Comparison of ENCODE assay signal across 8 mouse cellular contexts in genomic region chr11:54998284-54998683, GRCm38 (mm10). TPM values are rescaled to one million over a fixed set of nuclear protein-coding genes. Genes with fewer than 3 reads are reported as not detected.
A peak's percentile ranks its signal among the peaks of the same experiment; 100 is the strongest.
DNase-seq lines count a peak whose midpoint lies in the region; ATAC-seq and TF ChIP-seq lines count a peak whose summit lies in the region.

No protein-coding gene starts in this region.

- H3K4me1 ChIP-seq in G1E (ENCODE audit: insufficient read depth, low read depth, low read length), result peaks cover 2% of the 10 kb centered on the region
- H3K4me1 ChIP-seq in forebrain, embryonic 16.5 days (replicated peaks; ENCODE audit: control insufficient read depth, insufficient read depth, low read length), result 0 out of 2 replicates have a peak, but pooled peaks cover 2% of the 10 kb centered on the region

- no peaks in the 10 kb centered on the region for H3K36me3 ChIP-seq in G1E (replicated peaks)
- peaks cover 10% of the 10 kb centered on the region for H3K36me3 ChIP-seq in forebrain, embryonic 16.5 days (ENCODE audit: control insufficient read depth, insufficient read depth)

- H3K9me3 ChIP-seq in G1E (replicated peaks), result no peaks in the 10 kb centered on the region
- no peaks in the 10 kb centered on the region; the same call in 1 of the 2 replicates for H3K9me3 ChIP-seq in forebrain, embryonic 16.5 days (ENCODE audit: control insufficient read depth, low read length)

- no peak overlapping the region for H3K4me3 ChIP-seq in G1E (ENCODE audit: low read depth, low read length)
- H3K4me3 ChIP-seq in forebrain, embryonic 16.5 days (replicated peaks; ENCODE audit: low read length), result no peak overlapping the region
- H3K4me3 ChIP-seq in layer of hippocampus, adult 2 months, result no peak overlapping the region

- 0 out of 2 replicates have a peak, but pooled peaks have one; percentile 49 for ATAC-seq in G1E (ENCODE audit: extremely low read depth, insufficient number of reproducible peaks, low FRiP score, poor library complexity, severe bottlenecking)
- ATAC-seq in cerebellum, adult (ENCODE audit: insufficient number of reproducible peaks, low FRiP score, low TSS enrichment), result peak; percentile 51; the same call in 1 of the 2 replicates
- ATAC-seq in forebrain, embryonic 16.5 days, result peak; percentile 78
- peak; percentile 84 to 95 for ATAC-seq in hematopoietic stem cell, adult 5-6 weeks (replicated peaks in 1 of 2; ENCODE audit: insufficient read depth in 1 of 2, low FRiP score in 2 of 2, low TSS enrichment in 1 of 2, low read depth in 1 of 2, poor library complexity in 2 of 2, severe bottlenecking in 2 of 2)

- peak; percentile 52 for DNase-seq in G1E (ENCODE audit: low spot score)
- peak in 1 of 2 experiments; percentile 59 for DNase-seq in layer of hippocampus, adult 2 months (ENCODE audit: low spot score in 2 of 2)
- peak; percentile 66 for DNase-seq in lung, postnatal 10 days
- DNase-seq in retina, embryonic 14.5 days (ENCODE audit: low spot score), result peak; percentile 86
- peak; percentile 68 to 71 for DNase-seq in thymus, postnatal 36 days

- peaks cover 9% of the 10 kb centered on the region; the same call in 1 of the 2 replicates for H3K27me3 ChIP-seq in G1E (ENCODE audit: insufficient read depth, low read length)
- no peaks in the 10 kb centered on the region for H3K27me3 ChIP-seq in forebrain, embryonic 16.5 days (replicated peaks; ENCODE audit: control insufficient read depth, insufficient read depth, low read length)

- H3K27ac ChIP-seq in forebrain, embryonic 16.5 days (ENCODE audit: low read length), result no peak overlapping the region
- no peak overlapping the region for H3K27ac ChIP-seq in layer of hippocampus, adult 2 months

- no peak overlapping the region for H3K9ac ChIP-seq in forebrain, embryonic 16.5 days (replicated peaks; ENCODE audit: low read depth, low read length)

- TF ChIP-seq CTCF in G1E (IDR thresholded peaks at IDR 0.05; ENCODE audit: low read depth, low read length), result peak; percentile 80
- peak; percentile 94 for TF ChIP-seq CTCF in layer of hippocampus, adult 2 months (conservative IDR thresholded peaks at IDR 0.05)

- H3K4me2 ChIP-seq in forebrain, embryonic 16.5 days (ENCODE audit: low read length), result no peak overlapping the region

- 5% methylated on average over 12 of the region's 12 CpGs for WGBS in forebrain, embryonic 16.5 days

RNA-seq across cellular contexts. Expression of gene Anxa6, which starts 35.0 kb away (rescaled TPM):
- not detected in 2 replicates for total RNA-seq in G1E (2014; fragmentation: Nextera tagmentation)
- 0.87 and 1.5 TPM in 2 replicates for total RNA-seq in G1E (2017)
- polyA plus RNA-seq in G1E (2012), result 0.04 and 0.07 TPM in 2 replicates
- polyA plus RNA-seq in forebrain, embryonic 16.5 days (2015; fragmentation: Nextera tagmentation; extraction: Ambion mirVana), result 40.9 and 53.0 TPM in 2 replicates
- total RNA-seq in hematopoietic stem cell, adult 5-6 weeks (2017), result 62.0 and 69.8 TPM in 2 replicates
- 100 to 1,000 TPM; 100 to 103 TPM for total RNA-seq in layer of hippocampus, adult 2 months (2021)

RNA-seq across cellular contexts. Expression of gene Tnip1, which starts 35.6 kb away (rescaled TPM):
- total RNA-seq in G1E (2014; fragmentation: Nextera tagmentation) (17.3 and 22.4 TPM in 2 replicates), G1E (2017) (9.6 and 11.6 TPM in 2 replicates)
- 29.9 and 31.9 TPM in 2 replicates for polyA plus RNA-seq in G1E (2012)
- 12.7 and 13.2 TPM in 2 replicates for polyA plus RNA-seq in forebrain, embryonic 16.5 days (2015; fragmentation: Nextera tagmentation; extraction: Ambion mirVana)
- total RNA-seq in hematopoietic stem cell, adult 5-6 weeks (2017), result 26.6 and 44.4 TPM in 2 replicates
- total RNA-seq in layer of hippocampus, adult 2 months (2021), result 10 to 100 TPM; 33.0 to 33.1 TPM

Comparison
In these comparisons a context has a peak if more than half of its experiments do, and no peak if none do; other contexts are left out.
1. RNA of gene Anxa6, which starts 35.0 kb away (total RNA-seq): 100 to 103 TPM in layer of hippocampus, adult 2 months and 62.0 to 69.8 TPM in hematopoietic stem cell, adult 5-6 weeks; 0.87 to 1.5 TPM in G1E; every median in the first group is over 10 times any median in the second.
2. Peak in every context shown above with its lines, with median percentiles within 50 percentile points of each other: ATAC-seq.